Mouse (Mus musculus) heart, postnatal 0 days (tissue): Measurements from ENCODE around the gene Gm48551. TPM values are rescaled to one million over a fixed set of nuclear protein-coding genes. Genes with fewer than 3 reads are reported as not detected.
A peak's percentile ranks its signal among the peaks of the same experiment; 100 is the strongest.

Source experiments
- ATAC-seq: fragments of 200-750 bp; cut with Nextera tagmentation; 2 replicates; pipeline ENCODE4 v1.8.0; 2017; ENCODE audit warnings: low read depth, moderate number of reproducible peaks, moderate library complexity; ENCODE audit not compliant: insufficient read depth
- DNase-seq: peaks from one replicate; pipeline ENCODE4 v3.0.0-alpha.2; 2016; ENCODE audit warnings: low spot score
- H3K27ac ChIP-seq: fragments of 300-500 bp; sonication (generic); 2 replicates; pipeline ENCODE4 v1.5.1; 2014; ENCODE audit warnings: low read depth, mild to moderate bottlenecking
- H3K27me3 ChIP-seq: fragments of 300-500 bp; sonication (generic); 2 replicates; pipeline ENCODE4 v1.6.1; 2014; ENCODE audit warnings: low read length, mixed read lengths; ENCODE audit not compliant: control insufficient read depth, insufficient read depth
- H3K36me3 ChIP-seq: fragments of 300-500 bp; sonication (generic); replicated peaks from 2 replicates; pipeline ENCODE4 v1.6.1; 2014; ENCODE audit warnings: low read length, mixed read lengths; ENCODE audit not compliant: control insufficient read depth, insufficient read depth
- H3K4me1 ChIP-seq: fragments of 300-500 bp; sonication (generic); 2 replicates; pipeline ENCODE4 v1.6.1; 2014; ENCODE audit warnings: antibody characterized with exemption; ENCODE audit not compliant: control insufficient read depth, insufficient read depth
- H3K4me2 ChIP-seq: fragments of 300-500 bp; sonication (generic); 2 replicates; pipeline ENCODE4 v1.6.1; 2014; ENCODE audit warnings: low read depth, mild to moderate bottlenecking, low read length, moderate library complexity
- H3K4me3 ChIP-seq: fragments of 300-500 bp; sonication (generic); 2 replicates; pipeline ENCODE4 v1.5.1; 2014; ENCODE audit warnings: low read depth, low read length
- H3K9ac ChIP-seq: fragments of 300-500 bp; sonication (generic); replicated peaks from 2 replicates; pipeline ENCODE4 v1.6.1; 2014; ENCODE audit warnings: low read depth, low read length, mixed read lengths
- H3K9me3 ChIP-seq: fragments of 300-500 bp; sonication (generic); replicated peaks from 2 replicates; pipeline ENCODE4 v1.6.1; 2016; ENCODE audit warnings: low read length; ENCODE audit not compliant: control insufficient read depth
- CTCF ChIP-seq: IDR thresholded peaks from 2 replicates; pipeline ENCODE4 v1.5.1; 2016; ENCODE audit warnings: antibody characterized with exemption, control low read depth, low read depth
- EP300 ChIP-seq: IDR thresholded peaks from 2 replicates; pipeline ENCODE4 v1.6.1; 2016; ENCODE audit warnings: antibody characterized with exemption, low read depth
- WGBS: fragments of 180-500 bp; shearing (Covaris S2); extraction: QIAGEN DNeasy Blood & Tissue Kit; methylation state at CpG from one replicate; pipeline ENCODE4 v1.1.7; 2014; 5-methylcytosine and 5-hydroxymethylcytosine counted together
- polyA plus RNA-seq: library from polyadenylated mRNA; unstranded; fragments of >200 nt; fragmentation: Nextera tagmentation; extraction: Ambion mirVana; gene quantifications from 2 replicates; pipeline ENCODE4 v1.2.1, GENCODE M21; 2015
- total RNA-seq: library from RNA; depleted of rRNA; stranded (reverse); fragments of >200 nt; gene quantifications from 2 replicates; pipeline ENCODE4 v1.2.3, GENCODE M21; 2014; ENCODE audit warnings: low replicate concordance

Gm48551 gene
- total and polyA plus RNA-seq, 2 experiments from 2014 or later, result 0.11 to 1.1 TPM

GRCm38 (mm10) chr10:81377362-81377664 lies 7.0 kb upstream of the Gm48551 start:
- WGBS, result 41% methylated on average over 2 of the region's 2 CpGs
- TF ChIP-seq CTCF (no peak), EP300 (no peak)
- Histone ChIP-seq H3K4me1 (peaks cover 17% of the 10 kb centered on the region), H3K9me3 (no peaks in the 10 kb centered on the region), H3K27me3 (no peaks in the 10 kb centered on the region), H3K36me3 (peaks cover 24% of the 10 kb centered on the region), H3K9ac (peak overlapping the region; percentile 92), H3K4me3 (peak overlapping the region; percentile 87), H3K27ac (peak overlapping the region; percentile 36; the same call in 1 of the 2 replicates), H3K4me2 (peak overlapping the region; percentile 83)
- no peak for ATAC-seq
- DNase-seq, result no peak

- Histone ChIP-seq H3K4me3 (peak within 1 kb of the TSS; percentile 87), H3K9me3 (no peaks in the 10 kb centered on the region), H3K9ac (peak within 1 kb of the TSS; percentile 92), H3K4me2 (peak within 1 kb of the TSS; percentile 83), H3K36me3 (peaks cover 24% of the 10 kb centered on the region), H3K4me1 (peaks cover 17% of the 10 kb centered on the region), H3K27me3 (no peaks in the 10 kb centered on the region), H3K27ac (peak within 1 kb of the TSS; percentile 78)
- TF ChIP-seq CTCF, result no peak
- no peak for TF ChIP-seq EP300
- ATAC-seq (peak; percentile 2; the same call in 1 of the 2 replicates), DNase-seq (no peak)
- under 1% methylated on average over 54 of the region's 59 CpGs for WGBS
Measured at GRCm38 (mm10) chr10:81377793-81378552, 6.3 kb upstream of the Gm48551 start, which contains the start of gene Fzr1. Gene Fzr1, minus strand, starts transcription at chr10:81378516.

- Histone ChIP-seq H3K9me3 (no peaks in the 10 kb centered on the region), H3K4me1 (peaks cover 17% of the 10 kb centered on the region), H3K4me3 (peak overlapping the region; percentile 87), H3K9ac (peak overlapping the region; percentile 43; the same call in 1 of the 2 replicates), H3K27me3 (no peaks in the 10 kb centered on the region), H3K27ac (peak overlapping the region; percentile 51; the same call in 1 of the 2 replicates), H3K4me2 (peak overlapping the region; percentile 71), H3K36me3 (peaks cover 19% of the 10 kb centered on the region)
- ATAC-seq (peak; percentile 94), DNase-seq (peak; percentile 100)
- TF ChIP-seq CTCF (0 out of 2 replicates have a peak, but pooled peaks have one; percentile 23), EP300 (no peak)
- under 1% methylated on average over 46 of the region's 46 CpGs for WGBS
Measured at GRCm38 (mm10) chr10:81378553-81379182, 5.6 kb upstream of the Gm48551 start.

GRCm38 (mm10) chr10:81379183-81379553 lies 5.1 kb upstream of the Gm48551 start:
- TF ChIP-seq EP300 (no peak), CTCF (no peak)
- Histone ChIP-seq H3K9me3 (no peaks in the 10 kb centered on the region), H3K27ac (peak overlapping the region; percentile 51; the same call in 1 of the 2 replicates), H3K4me3 (peak overlapping the region; percentile 87), H3K36me3 (peaks cover 14% of the 10 kb centered on the region), H3K27me3 (no peaks in the 10 kb centered on the region), H3K9ac (peak overlapping the region; percentile 43; the same call in 1 of the 2 replicates), H3K4me2 (peak overlapping the region; percentile 71), H3K4me1 (peaks cover 17% of the 10 kb centered on the region)
- DNase-seq, result no peak
- 64% methylated on average over 3 of the region's 3 CpGs for WGBS
- ATAC-seq, result no peak

- H3K4me3 ChIP-seq, result no peak overlapping the region
- ATAC-seq, result no peak
- H3K9ac ChIP-seq, result no peak overlapping the region
- 85% methylated on average over 6 of the region's 6 CpGs for WGBS
- peaks cover 19% of the 10 kb centered on the region for H3K4me1 ChIP-seq
- H3K36me3 ChIP-seq, result peaks cover 10% of the 10 kb centered on the region; the same call in 1 of the 2 replicates
- H3K4me2 ChIP-seq, result no peak overlapping the region
- no peaks in the 10 kb centered on the region for H3K9me3 ChIP-seq
- H3K27ac ChIP-seq, result no peak overlapping the region
- no peaks in the 10 kb centered on the region for H3K27me3 ChIP-seq
- DNase-seq, result no peak
- TF ChIP-seq EP300 (no peak), CTCF (no peak)
Measured at GRCm38 (mm10) chr10:81379809-81380378, 4.4 kb upstream of the Gm48551 start.
